Mouse (Mus musculus): ENCODE results near the gene Wdr74. TPM values are rescaled to one million over a fixed set of nuclear protein-coding genes. Genes with fewer than 3 reads are reported as not detected.

The Wdr74 gene
- polyA plus RNA-seq, 1 experiment from 2014 or later, result 108 TPM

DNA sequence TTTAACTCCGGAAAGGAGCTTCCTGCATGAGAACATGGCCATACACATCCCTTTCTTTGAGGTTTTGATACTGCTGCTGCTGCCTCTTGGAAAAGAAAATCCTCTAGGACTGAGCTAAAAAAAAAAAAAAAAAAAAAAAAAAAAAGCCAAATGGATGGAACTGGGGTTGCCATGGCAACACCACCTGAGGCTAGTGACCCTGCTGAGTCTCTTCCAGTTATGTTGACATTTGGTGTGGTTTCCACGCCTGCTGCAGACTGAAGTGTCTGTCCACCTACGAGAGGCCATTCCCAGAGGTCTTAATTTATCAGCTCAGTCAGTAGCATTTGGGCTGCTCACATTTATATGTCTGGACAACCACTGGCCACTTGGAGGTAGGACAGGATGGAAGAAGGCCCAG, 52.9 kb downstream of the Wdr74 start:
- no peak for ATAC-seq (ENCODE audit: low FRiP score, low TSS enrichment)
- 27% methylated on average over 3 of the region's 3 CpGs for WGBS

GRCm38 (mm10) chr19:8789171-8789570, 53.5 kb downstream of the Wdr74 start:
- no peak overlapping the region for H3K4me2 ChIP-seq (replicated peaks; ENCODE audit: low read depth, low read length)
- H3K4me3 ChIP-seq (ENCODE audit: low read length), result no peak overlapping the region
- H3K9me3 ChIP-seq (ENCODE audit: low read length), result 0 out of 2 replicates have a peak, but pooled peaks cover 5% of the 10 kb centered on the region
- 45% methylated on average over 1 of the region's 1 CpGs for WGBS
- no peak for ATAC-seq (ENCODE audit: low FRiP score, low TSS enrichment)
- no peaks in the 10 kb centered on the region for H3K27me3 ChIP-seq (ENCODE audit: insufficient read depth, low read length)
- H3K9ac ChIP-seq (replicated peaks; ENCODE audit: low read length), result no peak overlapping the region
- H3K4me1 ChIP-seq (ENCODE audit: insufficient read depth, low read length), result peaks cover 7% of the 10 kb centered on the region
- no peak overlapping the region for H3K27ac ChIP-seq (ENCODE audit: low read length)
- H3K36me3 ChIP-seq (ENCODE audit: insufficient read depth, low read length), result peaks cover 23% of the 10 kb centered on the region

More for the DNA sequence above, 52.9 kb downstream of the Wdr74 start:
- H3K27me3 ChIP-seq (ENCODE audit: insufficient read depth, low read length), result no peaks in the 10 kb centered on the region
- no peak overlapping the region for H3K9ac ChIP-seq (replicated peaks; ENCODE audit: low read length)
- no peak overlapping the region for H3K27ac ChIP-seq (ENCODE audit: low read length)
- peaks cover 7% of the 10 kb centered on the region for H3K4me1 ChIP-seq (ENCODE audit: insufficient read depth, low read length)
- H3K4me3 ChIP-seq (ENCODE audit: low read length), result no peak overlapping the region
- H3K36me3 ChIP-seq (ENCODE audit: insufficient read depth, low read length), result peaks cover 21% of the 10 kb centered on the region
- H3K9me3 ChIP-seq (ENCODE audit: low read length), result 0 out of 2 replicates have a peak, but pooled peaks cover 5% of the 10 kb centered on the region
- H3K4me2 ChIP-seq (replicated peaks; ENCODE audit: low read depth, low read length), result no peak overlapping the region

DNA sequence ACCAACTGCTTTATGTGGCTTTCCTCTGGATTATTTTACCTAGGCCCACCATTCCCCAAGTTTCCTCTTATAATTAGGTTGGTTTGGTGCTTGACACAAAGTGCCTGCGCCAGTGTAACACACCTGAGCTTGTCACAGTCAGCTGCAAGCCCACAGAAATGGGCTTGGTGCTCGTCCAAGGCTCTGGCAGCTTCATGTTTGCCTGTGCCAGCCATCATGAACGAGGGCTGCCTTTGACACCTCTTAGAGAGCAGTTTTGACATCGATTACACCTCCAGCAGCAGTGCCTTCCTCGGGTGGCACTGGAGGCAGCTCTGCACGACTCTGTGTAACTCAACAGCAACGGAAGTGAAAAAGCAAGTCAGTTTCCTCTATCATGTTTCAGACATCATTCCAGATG, 54.5 kb downstream of the Wdr74 start:
- Histone ChIP-seq H3K36me3 (ENCODE audit: insufficient read depth, low read length) (peaks cover 33% of the 10 kb centered on the region), H3K9me3 (ENCODE audit: low read length) (0 out of 2 replicates have a peak, but pooled peaks cover 5% of the 10 kb centered on the region), H3K4me3 (ENCODE audit: low read length) (no peak overlapping the region), H3K27me3 (ENCODE audit: insufficient read depth, low read length) (no peaks in the 10 kb centered on the region), H3K9ac (replicated peaks; ENCODE audit: low read length) (no peak overlapping the region), H3K27ac (ENCODE audit: low read length) (no peak overlapping the region), H3K4me2 (replicated peaks; ENCODE audit: low read depth, low read length) (no peak overlapping the region), H3K4me1 (ENCODE audit: insufficient read depth, low read length) (peaks cover 5% of the 10 kb centered on the region)
- WGBS, result 74% methylated on average over 7 of the region's 7 CpGs
- no peak for ATAC-seq (ENCODE audit: low FRiP score, low TSS enrichment)

Small RNAs within 50 kb of the gene (microRNA-seq; reads per million reads assigned to microRNA genes)
- gene Mir6992, result 0.79 reads per million

Other genes starting within 250 kb of the Wdr74 start
- 15.7 and 16.3 TPM in 2 replicates for gene Slc22a8, start 144.6 kb upstream of the Wdr74 start, polyA plus RNA-seq (2015; fragmentation: Nextera tagmentation; extraction: Ambion mirVana)
- 48.8 and 59.4 TPM in 2 replicates for gene Slc22a6, start 117.8 kb upstream of the Wdr74 start, polyA plus RNA-seq (2015; fragmentation: Nextera tagmentation; extraction: Ambion mirVana)
- gene Chrm1, start 72.0 kb upstream of the Wdr74 start, polyA plus RNA-seq (2015; fragmentation: Nextera tagmentation; extraction: Ambion mirVana), result 0.11 and 0.14 TPM in 2 replicates
- gene Slc3a2, start 12.5 kb upstream of the Wdr74 start, polyA plus RNA-seq (2015; fragmentation: Nextera tagmentation; extraction: Ambion mirVana), result 141 and 146 TPM in 2 replicates
- 1.9 and 2.0 TPM in 2 replicates for gene 1700092M07Rik, start 4.9 kb downstream of the Wdr74 start, polyA plus RNA-seq (2015; fragmentation: Nextera tagmentation; extraction: Ambion mirVana)
- gene Stx5a, start 5.6 kb downstream of the Wdr74 start, polyA plus RNA-seq (2015; fragmentation: Nextera tagmentation; extraction: Ambion mirVana), result 150 and 154 TPM in 2 replicates
- 213 and 218 TPM in 2 replicates for gene Nxf1, start 21.2 kb downstream of the Wdr74 start, polyA plus RNA-seq (2015; fragmentation: Nextera tagmentation; extraction: Ambion mirVana)
- gene Tmem223, start 35.2 kb downstream of the Wdr74 start, polyA plus RNA-seq (2015; fragmentation: Nextera tagmentation; extraction: Ambion mirVana), result 197 and 215 TPM in 2 replicates
- 89.4 and 92.5 TPM in 2 replicates for gene Tmem179b, start 38.6 kb downstream of the Wdr74 start, polyA plus RNA-seq (2015; fragmentation: Nextera tagmentation; extraction: Ambion mirVana)
- gene Taf6l, start 50.6 kb downstream of the Wdr74 start, polyA plus RNA-seq (2015; fragmentation: Nextera tagmentation; extraction: Ambion mirVana), result 37.2 and 39.0 TPM in 2 replicates
- 168 and 176 TPM in 2 replicates for gene Polr2g, start 62.8 kb downstream of the Wdr74 start, polyA plus RNA-seq (2015; fragmentation: Nextera tagmentation; extraction: Ambion mirVana)
- gene Zbtb3, start 66.7 kb downstream of the Wdr74 start, polyA plus RNA-seq (2015; fragmentation: Nextera tagmentation; extraction: Ambion mirVana), result 6.2 and 6.4 TPM in 2 replicates
- 53.0 and 63.0 TPM in 2 replicates for gene Ttc9c, start 83.5 kb downstream of the Wdr74 start, polyA plus RNA-seq (2015; fragmentation: Nextera tagmentation; extraction: Ambion mirVana)
- gene Hnrnpul2, start 84.2 kb downstream of the Wdr74 start, polyA plus RNA-seq (2015; fragmentation: Nextera tagmentation; extraction: Ambion mirVana), result 5.4 and 5.9 TPM in 2 replicates
- not detected in 2 replicates for gene AC129217.1, start 93.9 kb downstream of the Wdr74 start, polyA plus RNA-seq (2015; fragmentation: Nextera tagmentation; extraction: Ambion mirVana)
- gene Bscl2, start 101.6 kb downstream of the Wdr74 start, polyA plus RNA-seq (2015; fragmentation: Nextera tagmentation; extraction: Ambion mirVana), result 56.7 and 62.4 TPM in 2 replicates
- 3.2 and 5.4 TPM in 2 replicates for gene Gng3, start 103.4 kb downstream of the Wdr74 start, polyA plus RNA-seq (2015; fragmentation: Nextera tagmentation; extraction: Ambion mirVana)
- 0.75 and 1.0 TPM in 2 replicates for gene Lrrn4cl, start 114.9 kb downstream of the Wdr74 start, polyA plus RNA-seq (2015; fragmentation: Nextera tagmentation; extraction: Ambion mirVana)
- 195 and 197 TPM in 2 replicates for gene Ubxn1, start 135.7 kb downstream of the Wdr74 start, polyA plus RNA-seq (2015; fragmentation: Nextera tagmentation; extraction: Ambion mirVana)
- 69.3 and 71.4 TPM in 2 replicates for gene Uqcc3, start 145.1 kb downstream of the Wdr74 start, polyA plus RNA-seq (2015; fragmentation: Nextera tagmentation; extraction: Ambion mirVana)
- 78.4 and 84.3 TPM in 2 replicates for gene Lbhd1, start 147.9 kb downstream of the Wdr74 start, polyA plus RNA-seq (2015; fragmentation: Nextera tagmentation; extraction: Ambion mirVana)
- not detected in 2 replicates for gene Gm49403, start 148.1 kb downstream of the Wdr74 start, polyA plus RNA-seq (2015; fragmentation: Nextera tagmentation; extraction: Ambion mirVana)
- gene 1810009A15Rik, start 153.0 kb downstream of the Wdr74 start, polyA plus RNA-seq (2015; fragmentation: Nextera tagmentation; extraction: Ambion mirVana), result 93.0 and 94.3 TPM in 2 replicates
- 1.2 TPM in 1 of 2 replicates, not detected in the other for gene Gm49416, start 153.1 kb downstream of the Wdr74 start, polyA plus RNA-seq (2015; fragmentation: Nextera tagmentation; extraction: Ambion mirVana)
- gene Ints5, start 157.2 kb downstream of the Wdr74 start, polyA plus RNA-seq (2015; fragmentation: Nextera tagmentation; extraction: Ambion mirVana), result 49.5 and 53.1 TPM in 2 replicates
- gene Ganab, start 162.2 kb downstream of the Wdr74 start, polyA plus RNA-seq (2015; fragmentation: Nextera tagmentation; extraction: Ambion mirVana), result 146 and 151 TPM in 2 replicates
- 51.1 and 53.5 TPM in 2 replicates for gene B3gat3, start 184.5 kb downstream of the Wdr74 start, polyA plus RNA-seq (2015; fragmentation: Nextera tagmentation; extraction: Ambion mirVana)
- gene Rom1, start 193.5 kb downstream of the Wdr74 start, polyA plus RNA-seq (2015; fragmentation: Nextera tagmentation; extraction: Ambion mirVana), result 4.3 and 4.5 TPM in 2 replicates
- gene Eml3, start 193.7 kb downstream of the Wdr74 start, polyA plus RNA-seq (2015; fragmentation: Nextera tagmentation; extraction: Ambion mirVana), result 33.2 and 34.1 TPM in 2 replicates
- 179 and 180 TPM in 2 replicates for gene Mta2, start 206.0 kb downstream of the Wdr74 start, polyA plus RNA-seq (2015; fragmentation: Nextera tagmentation; extraction: Ambion mirVana)
- 36.0 and 38.3 TPM in 2 replicates for gene Tut1, start 218.0 kb downstream of the Wdr74 start, polyA plus RNA-seq (2015; fragmentation: Nextera tagmentation; extraction: Ambion mirVana)
- 436 and 455 TPM in 2 replicates for gene Eef1g, start 231.2 kb downstream of the Wdr74 start, polyA plus RNA-seq (2015; fragmentation: Nextera tagmentation; extraction: Ambion mirVana)